Mouse (Mus musculus) limb, embryonic 14.5 days (tissue): ENCODE measurements at regions not wholly inside any gene's neighbourhood (a gene's known extent, or its start where the extent isn't known, plus 50 kb on each side); places are given as distances from the start of the nearest gene placed in this dataset.

Experiments
- ATAC-seq: fragments of 200-750 bp; cut with Nextera tagmentation; 2 replicates; pipeline ENCODE4 v1.8.0; 2017; ENCODE audit warnings: low read depth, moderate number of reproducible peaks, moderate TSS enrichment; ENCODE audit not compliant: low FRiP score
- DNase-seq: peaks from one replicate; pipeline ENCODE4 v3.0.0-alpha.2; 2015; ENCODE audit warnings: low spot score
- H3K27ac ChIP-seq: fragments of 300-500 bp; sonication (generic); replicated peaks from 2 replicates; pipeline ENCODE4 v1.5.1; 2014; ENCODE audit warnings: low read depth, mild to moderate bottlenecking, low read length, moderate library complexity, mixed read lengths
- H3K27me3 ChIP-seq: fragments of 300-500 bp; sonication (generic); 2 replicates; pipeline ENCODE4 v1.6.1; 2014; ENCODE audit warnings: low read length, mixed read lengths; ENCODE audit not compliant: control insufficient read depth, insufficient read depth
- H3K36me3 ChIP-seq: fragments of 300-500 bp; sonication (generic); 2 replicates; pipeline ENCODE4 v1.6.1; 2014; ENCODE audit warnings: mild to moderate bottlenecking, low read length, moderate library complexity, mixed read lengths; ENCODE audit not compliant: control insufficient read depth, insufficient read depth
- H3K4me1 ChIP-seq: fragments of 300-500 bp; sonication (generic); 2 replicates; pipeline ENCODE4 v1.6.1; 2014; ENCODE audit warnings: antibody characterized with exemption, low read length, mixed read lengths; ENCODE audit not compliant: control insufficient read depth, insufficient read depth
- H3K4me2 ChIP-seq: fragments of 300-500 bp; sonication (generic); replicated peaks from 2 replicates; pipeline ENCODE4 v1.6.1; 2014; ENCODE audit warnings: low read depth, mild to moderate bottlenecking, low read length, moderate library complexity; ENCODE audit not compliant: severe bottlenecking
- H3K4me3 ChIP-seq: fragments of 300-500 bp; sonication (generic); replicated peaks from 2 replicates; pipeline ENCODE4 v1.5.1; 2014; ENCODE audit warnings: low read length
- H3K9ac ChIP-seq: fragments of 300-500 bp; sonication (generic); 2 replicates; pipeline ENCODE4 v1.6.1; 2014; ENCODE audit warnings: mild to moderate bottlenecking, low read depth, low read length, moderate library complexity; ENCODE audit not compliant: severe bottlenecking
- H3K9me3 ChIP-seq: fragments of 300-500 bp; sonication (generic); 2 replicates; pipeline ENCODE4 v1.6.1; 2016; ENCODE audit warnings: low read length; ENCODE audit not compliant: control insufficient read depth
- POLR2A ChIP-seq: fragments of 200-500 bp; IDR thresholded peaks from 2 replicates; pipeline ENCODE4 v1.8.0; 2012; ENCODE audit warnings: inconsistent platforms, mild to moderate bottlenecking, moderate library complexity, borderline replicate concordance; ENCODE audit not compliant: insufficient read depth, insufficient read length; ENCODE audit errors: extremely low read depth
- WGBS: fragments of 180-500 bp; shearing (Covaris S2); extraction: QIAGEN DNeasy Blood & Tissue Kit; methylation state at CpG from one replicate; pipeline ENCODE4 v1.1.7; 2014; 5-methylcytosine and 5-hydroxymethylcytosine counted together

GRCm38 (mm10) chr1:72003424-72004278, 208.5 kb downstream of the Mreg start:
- Histone ChIP-seq H3K36me3 (no peaks in the 10 kb centered on the region), H3K9me3 (no peaks in the 10 kb centered on the region), H3K4me2 (no peak overlapping the region), H3K27ac (no peak overlapping the region), H3K9ac (no peak overlapping the region), H3K4me3 (no peak overlapping the region), H3K27me3 (no peaks in the 10 kb centered on the region), H3K4me1 (peaks cover 7% of the 10 kb centered on the region)
- 63% methylated on average over 14 of the region's 14 CpGs for WGBS
- ATAC-seq (no peak), DNase-seq (no peak)
- no peak for TF ChIP-seq POLR2A

GRCm38 (mm10) chr1:72002471-72003116, 209.5 kb downstream of the Mreg start:
- no peaks in the 10 kb centered on the region for H3K27me3 ChIP-seq
- H3K9me3 ChIP-seq, result no peaks in the 10 kb centered on the region
- DNase-seq (peak; percentile 75), ATAC-seq (peak; percentile 89)
- H3K27ac ChIP-seq, result no peak overlapping the region; the same call in 1 of the 2 replicates
- H3K4me3 ChIP-seq, result no peak overlapping the region
- no peak for TF ChIP-seq POLR2A
- H3K9ac ChIP-seq, result no peak overlapping the region
- peaks cover 7% of the 10 kb centered on the region for H3K4me1 ChIP-seq
- 40% methylated on average over 9 of the region's 9 CpGs for WGBS
- no peaks in the 10 kb centered on the region for H3K36me3 ChIP-seq
- H3K4me2 ChIP-seq, result no peak overlapping the region

- no peaks in the 10 kb centered on the region for H3K27me3 ChIP-seq
- H3K9ac ChIP-seq, result no peak overlapping the region
- no peaks in the 10 kb centered on the region for H3K36me3 ChIP-seq
- DNase-seq, result no peak
- WGBS, result 74% methylated on average over 2 of the region's 2 CpGs
- H3K4me3 ChIP-seq, result no peak overlapping the region
- no peak for ATAC-seq
- H3K4me2 ChIP-seq, result no peak overlapping the region
- peaks cover 11% of the 10 kb centered on the region for H3K4me1 ChIP-seq
- no peak overlapping the region for H3K27ac ChIP-seq
- TF ChIP-seq POLR2A, result no peak
- H3K9me3 ChIP-seq, result no peaks in the 10 kb centered on the region
Measured at GRCm38 (mm10) chr1:72000741-72001140, 211.4 kb downstream of the Mreg start.

DNA sequence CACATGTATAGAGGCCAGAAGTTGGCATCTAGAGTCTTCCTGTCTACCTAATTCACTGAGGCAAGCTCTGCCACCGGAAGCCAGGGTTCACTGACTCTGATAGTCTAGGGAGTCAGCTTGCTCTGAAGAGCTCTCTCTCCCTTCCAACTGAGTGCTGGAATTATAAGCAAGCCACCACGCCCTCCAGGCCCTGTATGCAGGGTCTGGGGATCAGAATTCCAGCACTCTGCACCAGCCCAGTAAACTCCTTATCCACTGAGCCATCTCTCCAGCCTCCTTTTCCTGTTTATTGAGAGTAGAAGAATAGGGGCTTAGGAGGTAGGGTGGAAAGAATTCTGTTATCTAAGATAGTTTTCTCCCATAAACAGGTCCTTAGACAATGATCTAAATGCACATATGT, 215.3 kb downstream of the Mreg start:
- Histone ChIP-seq H3K9me3 (no peaks in the 10 kb centered on the region), H3K27ac (no peak overlapping the region), H3K9ac (no peak overlapping the region), H3K4me2 (no peak overlapping the region), H3K36me3 (no peaks in the 10 kb centered on the region), H3K27me3 (no peaks in the 10 kb centered on the region), H3K4me3 (no peak overlapping the region), H3K4me1 (peaks cover 8% of the 10 kb centered on the region)
- DNase-seq (no peak), ATAC-seq (no peak)
- TF ChIP-seq POLR2A, result no peak
- 81% methylated on average over 2 of the region's 2 CpGs for WGBS

DNA sequence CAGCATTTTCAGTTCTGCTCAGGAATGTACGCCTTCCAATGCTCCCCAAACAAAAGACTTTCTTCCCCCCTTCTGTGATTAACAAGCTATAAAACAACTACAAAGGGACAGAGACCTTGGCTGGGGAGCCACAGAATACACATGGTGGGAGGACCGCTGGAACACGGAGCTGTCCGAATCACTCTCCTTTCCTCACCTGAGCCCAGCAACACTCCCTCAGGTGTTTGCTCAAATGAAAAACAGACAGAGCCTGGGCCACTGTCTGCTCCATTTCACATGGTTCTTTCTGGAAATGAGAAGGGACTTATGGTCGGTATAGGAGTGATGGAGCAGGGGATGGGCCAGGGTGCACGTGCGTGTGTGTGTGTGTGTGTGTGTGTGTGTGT, 215.9 kb downstream of the Mreg start:
- Histone ChIP-seq H3K9ac (no peak overlapping the region), H3K9me3 (no peaks in the 10 kb centered on the region), H3K27me3 (no peaks in the 10 kb centered on the region), H3K27ac (no peak overlapping the region), H3K36me3 (no peaks in the 10 kb centered on the region), H3K4me2 (no peak overlapping the region), H3K4me1 (peaks cover 7% of the 10 kb centered on the region; the same call in 1 of the 2 replicates), H3K4me3 (no peak overlapping the region)
- TF ChIP-seq POLR2A, result no peak
- ATAC-seq (peak; percentile 51; the same call in 1 of the 2 replicates), DNase-seq (no peak)
- 33% methylated on average over 7 of the region's 7 CpGs for WGBS
